Mouse (Mus musculus) forebrain, postnatal 0 days (tissue): ENCODE data around the gene Egf. TPM values are rescaled to one million over a fixed set of nuclear protein-coding genes. Genes with fewer than 3 reads are reported as not detected.

Experiments
- ATAC-seq: fragments of 200-750 bp; cut with Nextera tagmentation; 2 replicates; pipeline ENCODE4 v1.8.0; 2017; ENCODE audit warnings: mild to moderate bottlenecking, moderate library complexity
- DNase-seq: peaks from one replicate; pipeline ENCODE4 v3.0.0-alpha.2; 2015
- H3K27ac ChIP-seq: fragments of 300-500 bp; sonication (generic); 2 replicates; pipeline ENCODE4 v1.5.1; 2014; ENCODE audit warnings: low read depth, mild to moderate bottlenecking, antibody characterized with exemption, low read length, moderate library complexity, mixed read lengths
- H3K27me3 ChIP-seq: fragments of 300-500 bp; sonication (generic); 2 replicates; pipeline ENCODE4 v1.6.1; 2014; ENCODE audit warnings: mild to moderate bottlenecking, low read length, mixed read lengths; ENCODE audit not compliant: insufficient read depth
- H3K36me3 ChIP-seq: fragments of 300-500 bp; sonication (generic); 2 replicates; pipeline ENCODE4 v1.6.1; 2014; ENCODE audit warnings: mild to moderate bottlenecking, moderate library complexity; ENCODE audit not compliant: insufficient read depth
- H3K4me1 ChIP-seq: fragments of 300-500 bp; sonication (generic); 2 replicates; pipeline ENCODE4 v1.6.1; 2014; ENCODE audit warnings: antibody characterized with exemption; ENCODE audit not compliant: insufficient read depth
- H3K4me2 ChIP-seq: fragments of 300-500 bp; sonication (generic); 2 replicates; pipeline ENCODE4 v1.6.1; 2014; ENCODE audit warnings: low read depth, mild to moderate bottlenecking, moderate library complexity
- H3K4me3 ChIP-seq: fragments of 300-500 bp; sonication (generic); 2 replicates; pipeline ENCODE4 v1.5.1; 2014; ENCODE audit warnings: low read depth, low read length, mixed read lengths
- H3K9ac ChIP-seq: fragments of 300-500 bp; sonication (generic); 2 replicates; pipeline ENCODE4 v1.6.1; 2014; ENCODE audit warnings: mild to moderate bottlenecking
- H3K9me3 ChIP-seq: fragments of 300-500 bp; sonication (generic); 2 replicates; pipeline ENCODE4 v1.6.1; 2016; ENCODE audit warnings: low read length
- CTCF ChIP-seq: sonication (generic); IDR thresholded peaks from 2 replicates; pipeline ENCODE4 v1.5.1; 2016; ENCODE audit warnings: antibody characterized with exemption, control low read depth, low read depth
- WGBS: fragments of 180-500 bp; shearing (Covaris S2); extraction: QIAGEN DNeasy Blood & Tissue Kit; methylation state at CpG from one replicate; pipeline ENCODE4 v1.1.7; 2014; 5-methylcytosine and 5-hydroxymethylcytosine counted together
- polyA plus RNA-seq: library from polyadenylated mRNA; unstranded; fragments of >200 nt; fragmentation: Nextera tagmentation; extraction: Ambion mirVana; gene quantifications from 2 replicates; pipeline ENCODE4 v1.2.1, GENCODE M21; 2015
- total RNA-seq: library from RNA; depleted of rRNA; stranded (reverse); fragments of >200 nt; gene quantifications from 2 replicates; pipeline ENCODE4 v1.2.3, GENCODE M21; 2014

The Egf gene
- total and polyA plus RNA-seq, 2 experiments from 2014 or later: 1.1 to 7.8 TPM

DNA sequence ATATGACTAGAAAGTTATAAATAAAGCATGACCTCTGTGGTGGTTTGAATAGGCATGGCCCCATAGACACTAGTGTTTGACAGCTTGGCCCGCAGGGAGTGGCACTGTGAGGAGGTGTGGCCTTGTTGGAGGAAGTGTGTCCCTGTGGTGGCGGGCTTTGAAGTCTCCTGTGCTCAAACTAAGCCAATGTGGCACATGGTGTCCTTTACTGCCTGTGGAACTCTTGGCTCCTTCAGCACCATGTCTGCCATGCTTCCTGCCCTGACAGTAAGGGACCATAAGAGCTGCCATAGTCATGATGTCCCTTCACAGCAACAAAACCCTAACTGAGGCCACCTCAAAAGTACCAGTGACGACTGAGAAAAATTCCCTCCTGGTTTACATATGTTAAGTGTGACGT is 102.6 kb downstream of the Egf start:
- no peaks in the 10 kb centered on the region for H3K36me3 ChIP-seq
- WGBS: 84% methylated on average over 4 of the region's 4 CpGs
- TF ChIP-seq CTCF: no peak

GRCm38 (mm10) chr3:129651765-129652164 is 103.4 kb downstream of the Egf start:
- WGBS: 83% methylated on average over 8 of the region's 8 CpGs
- no peaks in the 10 kb centered on the region for H3K4me1 ChIP-seq
- H3K36me3 ChIP-seq: no peaks in the 10 kb centered on the region

More for the DNA sequence above, 102.6 kb downstream of the Egf start:
- Histone ChIP-seq H3K4me2 (no peak overlapping the region), H3K4me3 (no peak overlapping the region), H3K9ac (no peak overlapping the region), H3K4me1 (no peaks in the 10 kb centered on the region), H3K9me3 (no peaks in the 10 kb centered on the region), H3K27ac (no peak overlapping the region), H3K27me3 (no peaks in the 10 kb centered on the region)
- ATAC-seq: no peak
- DNase-seq: no peak

GRCm38 (mm10) chr3:129650931-129651330 is 104.2 kb downstream of the Egf start:
- H3K9me3 ChIP-seq: no peaks in the 10 kb centered on the region
- TF ChIP-seq CTCF: no peak

More at GRCm38 (mm10) chr3:129651765-129652164, 103.4 kb downstream of the Egf start:
- no peaks in the 10 kb centered on the region for H3K27me3 ChIP-seq
- no peak overlapping the region for H3K4me3 ChIP-seq
- no peaks in the 10 kb centered on the region for H3K9me3 ChIP-seq
- TF ChIP-seq CTCF: no peak
- H3K4me2 ChIP-seq: no peak overlapping the region
- DNase-seq (no peak), ATAC-seq (no peak)
- H3K9ac ChIP-seq: no peak overlapping the region
- H3K27ac ChIP-seq: no peak overlapping the region

GRCm38 (mm10) chr3:129650293-129650612 is 104.9 kb downstream of the Egf start:
- Histone ChIP-seq H3K4me3 (no peak overlapping the region), H3K4me1 (no peaks in the 10 kb centered on the region), H3K9ac (no peak overlapping the region), H3K27ac (no peak overlapping the region), H3K27me3 (no peaks in the 10 kb centered on the region), H3K4me2 (no peak overlapping the region), H3K36me3 (no peaks in the 10 kb centered on the region), H3K9me3 (no peaks in the 10 kb centered on the region)
- ATAC-seq (no peak), DNase-seq (no peak)
- TF ChIP-seq CTCF: no peak

More at GRCm38 (mm10) chr3:129650931-129651330, 104.2 kb downstream of the Egf start:
- Histone ChIP-seq H3K9ac (no peak overlapping the region), H3K4me1 (no peaks in the 10 kb centered on the region), H3K4me3 (no peak overlapping the region), H3K36me3 (no peaks in the 10 kb centered on the region), H3K4me2 (no peak overlapping the region), H3K27me3 (no peaks in the 10 kb centered on the region), H3K27ac (no peak overlapping the region)
- ATAC-seq (no peak), DNase-seq (no peak)
- WGBS: 16% methylated on average over 1 of the region's 1 CpGs

DNA sequence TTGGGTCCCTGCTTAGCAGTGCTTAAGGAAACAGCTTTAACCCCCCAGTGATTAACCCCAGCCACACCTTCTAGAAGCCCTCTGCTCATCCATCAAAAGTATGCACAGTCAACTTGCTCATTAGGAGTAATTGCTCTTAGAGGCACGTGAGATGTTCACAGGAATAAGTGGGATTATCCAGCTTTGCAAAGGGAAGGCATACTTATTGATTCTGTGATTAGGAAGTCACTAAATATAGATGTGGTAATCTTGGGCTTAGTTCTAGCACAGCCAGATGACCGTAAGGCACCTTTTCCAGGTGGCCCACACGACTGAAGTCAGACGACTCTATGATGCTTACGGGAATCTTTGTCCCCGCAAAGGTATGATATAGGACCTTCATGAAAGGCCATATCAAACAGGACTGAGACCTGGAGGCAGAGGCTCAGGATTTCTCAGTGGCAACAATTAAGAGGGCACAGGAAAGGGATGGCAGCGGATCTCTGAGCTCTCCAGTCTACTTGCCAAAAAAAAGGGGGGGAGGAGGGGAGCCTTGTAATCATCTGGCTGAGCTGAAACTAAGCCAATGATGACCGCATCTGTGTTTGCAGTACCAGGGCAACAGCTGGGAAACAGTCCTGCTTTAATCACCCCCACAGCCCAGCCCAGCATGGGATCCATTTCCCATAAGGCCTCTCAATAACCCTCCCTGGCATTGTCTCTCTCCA is 105.4 kb downstream of the Egf start:
- WGBS: 60% methylated on average over 8 of the region's 8 CpGs
- Histone ChIP-seq H3K4me3 (no peak overlapping the region), H3K9me3 (no peaks in the 10 kb centered on the region), H3K27me3 (no peaks in the 10 kb centered on the region), H3K9ac (no peak overlapping the region), H3K27ac (no peak overlapping the region), H3K4me2 (no peak overlapping the region), H3K36me3 (no peaks in the 10 kb centered on the region), H3K4me1 (no peaks in the 10 kb centered on the region)
- ATAC-seq: peak; percentile 36
- DNase-seq: no peak
- no peak for TF ChIP-seq CTCF

DNA sequence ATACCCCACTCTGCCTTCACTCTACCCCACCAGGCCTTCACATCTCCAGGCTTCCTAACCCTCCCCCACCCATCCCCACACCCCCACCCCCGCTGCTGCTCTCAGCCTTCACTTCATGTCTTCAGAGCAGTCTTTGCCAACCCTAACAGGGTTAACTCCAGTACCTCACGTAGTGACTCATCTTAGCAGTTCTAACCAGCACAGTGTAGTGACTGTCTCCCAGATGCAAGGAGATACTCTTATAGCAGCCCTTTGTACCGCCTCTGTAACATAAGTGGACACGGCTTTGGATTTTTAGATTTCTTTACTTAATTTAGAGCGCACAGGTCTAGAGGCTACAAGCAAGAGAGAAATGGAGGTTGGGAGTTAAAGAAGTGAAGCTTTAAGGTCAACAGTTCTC is 106.5 kb downstream of the Egf start:
- Histone ChIP-seq H3K9me3 (no peaks in the 10 kb centered on the region), H3K27me3 (no peaks in the 10 kb centered on the region), H3K4me2 (no peak overlapping the region), H3K9ac (no peak overlapping the region), H3K36me3 (no peaks in the 10 kb centered on the region), H3K27ac (no peak overlapping the region), H3K4me3 (no peak overlapping the region), H3K4me1 (no peaks in the 10 kb centered on the region)
- ATAC-seq: peak; percentile 32; the same call in 1 of the 2 replicates
- TF ChIP-seq CTCF: no peak
- DNase-seq: no peak
- 87% methylated on average over 5 of the region's 5 CpGs for WGBS

GRCm38 (mm10) chr3:129647312-129647711 is 107.8 kb downstream of the Egf start:
- no peak for ATAC-seq
- Histone ChIP-seq H3K9ac (no peak overlapping the region), H3K4me3 (no peak overlapping the region), H3K36me3 (no peaks in the 10 kb centered on the region), H3K27me3 (no peaks in the 10 kb centered on the region), H3K9me3 (no peaks in the 10 kb centered on the region), H3K4me2 (no peak overlapping the region), H3K4me1 (no peaks in the 10 kb centered on the region), H3K27ac (no peak overlapping the region)
- no peak for TF ChIP-seq CTCF
- no peak for DNase-seq
- WGBS: 63% methylated on average over 10 of the region's 10 CpGs
